Mouse (Mus musculus): ENCODE measurements around the gene Epha1.
A peak's percentile ranks its signal among the peaks of the same experiment; 100 is the strongest.

- no peak for TF ChIP-seq E2F4 (IDR thresholded peaks at IDR 0.05; ENCODE audit: insufficient read depth)
- peak; percentile 93 to 100 (median 98) for TF ChIP-seq MYOG (IDR thresholded peaks at IDR 0.05; ENCODE audit: control insufficient read depth in 1 of 3, insufficient read depth in 1 of 3, insufficient read length in 2 of 3, low read depth in 2 of 3)
Observed at GRCm38 (mm10) chr6:42385635-42386034, 12.6 kb upstream of the Epha1 start.

All from myocyte (in vitro differentiated cells).